Mouse (Mus musculus): ENCODE data around the gene Sfrp5.

The Sfrp5 gene

DNA sequence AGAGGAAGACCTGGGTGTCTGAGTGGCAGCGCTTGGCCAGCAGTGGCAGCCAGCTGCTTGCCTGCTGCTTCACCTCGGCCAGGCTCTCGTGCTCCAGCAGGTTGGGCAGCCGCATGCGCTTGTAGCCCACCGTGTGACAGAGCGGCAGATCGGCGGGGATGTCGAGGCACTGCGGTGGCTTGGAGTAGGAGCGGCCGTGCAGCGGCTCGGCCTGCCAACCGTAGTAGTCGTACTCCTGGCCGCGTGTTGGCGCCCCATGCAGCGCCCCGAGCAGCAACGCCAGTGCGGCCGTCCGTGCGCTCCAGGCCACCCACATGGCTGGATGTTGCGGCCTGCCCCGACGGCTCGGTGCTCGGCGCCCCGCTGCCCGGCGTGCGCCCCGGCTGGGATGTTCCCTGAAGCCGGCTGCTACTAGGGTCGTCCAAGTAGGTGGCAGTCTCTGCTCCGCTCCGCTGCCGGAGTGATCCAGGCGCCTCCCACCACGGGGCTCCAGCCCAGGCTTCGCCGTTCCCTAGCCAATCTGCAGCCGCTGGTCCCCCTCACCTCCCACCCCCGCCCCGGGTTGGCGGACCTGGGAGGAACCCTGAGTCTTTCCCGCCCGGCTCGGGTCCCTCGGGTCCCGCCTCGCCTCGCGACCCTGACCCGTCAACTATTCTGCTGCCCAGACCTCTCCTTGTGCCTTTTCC is at the start of gene Sfrp5:
Gene Sfrp5, minus strand, starts transcription at position 557 of the 686 bp plus-strand sequence.
- DNase-seq (ENCODE audit: low spot score), result no peak

DNA sequence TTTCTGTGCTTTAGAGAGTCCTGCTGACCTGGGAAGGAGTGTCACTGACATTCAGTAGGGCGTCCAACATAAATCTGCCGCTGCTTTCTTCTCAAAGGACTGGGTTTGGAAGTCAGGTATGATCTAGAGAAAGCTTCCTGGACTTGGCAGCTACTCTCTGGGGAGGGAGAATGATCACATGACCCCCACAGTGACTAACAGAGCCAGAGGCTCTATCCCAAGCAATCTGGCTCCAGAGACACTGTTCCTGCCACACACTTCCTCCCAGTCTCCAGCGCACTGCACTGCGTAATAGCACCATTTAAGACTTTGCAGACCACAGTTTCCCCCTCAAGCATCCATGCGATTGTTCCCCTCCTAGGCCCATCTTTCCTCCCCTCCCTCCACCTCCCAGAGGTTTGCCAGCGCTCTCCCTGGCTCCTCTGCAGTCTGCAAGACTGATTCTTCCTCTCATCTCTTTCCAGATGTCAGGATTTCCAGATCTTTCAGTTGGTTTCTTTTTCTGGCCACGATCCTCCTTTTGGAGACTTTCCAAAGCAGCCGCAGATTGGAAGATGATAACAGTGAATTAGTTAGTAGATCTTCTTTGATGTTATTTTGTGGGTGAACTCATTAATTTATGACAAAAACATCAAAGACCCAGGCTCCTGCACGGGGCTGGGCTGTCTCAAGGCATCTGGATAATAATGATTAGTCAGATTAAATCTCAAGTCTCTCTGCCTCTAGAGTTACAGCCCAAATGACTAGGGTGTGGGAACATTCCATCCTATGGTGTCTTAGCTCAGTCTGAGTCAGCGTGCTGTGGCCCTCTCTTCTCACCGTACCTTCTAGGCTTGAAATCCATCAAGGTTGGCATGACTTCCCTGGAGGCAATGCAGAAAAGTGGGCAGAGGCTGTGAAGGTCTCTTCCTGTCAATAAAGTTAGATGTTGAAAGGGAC is 48.2 kb upstream of the Sfrp5 start:
- no peak for DNase-seq (ENCODE audit: low spot score)

DNA sequence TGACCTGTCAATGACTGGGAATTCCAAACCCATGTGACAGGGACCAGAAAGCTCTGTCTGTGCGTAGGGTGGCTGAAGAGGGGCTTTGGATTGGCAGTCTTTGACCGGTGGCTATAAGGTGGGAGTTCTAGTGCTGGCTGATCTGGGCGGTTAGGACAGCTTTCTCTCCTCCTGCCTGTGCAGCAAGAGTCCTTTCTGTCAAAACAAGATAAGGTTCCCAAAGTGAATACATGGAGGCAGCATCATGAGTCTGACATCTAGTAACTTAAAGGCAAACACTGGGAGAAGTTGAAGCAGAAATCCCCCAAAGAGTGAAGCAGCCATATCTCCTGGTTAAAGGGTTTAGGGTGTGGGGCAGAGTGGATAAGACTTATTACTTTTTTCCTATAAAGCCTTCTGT is 45.5 kb upstream of the Sfrp5 start, which contains the start of gene Golga7b:
Gene Golga7b, plus strand, starts transcription at position 56 of the 400 bp plus-strand sequence.
- DNase-seq (ENCODE audit: low spot score), result no peak

DNA sequence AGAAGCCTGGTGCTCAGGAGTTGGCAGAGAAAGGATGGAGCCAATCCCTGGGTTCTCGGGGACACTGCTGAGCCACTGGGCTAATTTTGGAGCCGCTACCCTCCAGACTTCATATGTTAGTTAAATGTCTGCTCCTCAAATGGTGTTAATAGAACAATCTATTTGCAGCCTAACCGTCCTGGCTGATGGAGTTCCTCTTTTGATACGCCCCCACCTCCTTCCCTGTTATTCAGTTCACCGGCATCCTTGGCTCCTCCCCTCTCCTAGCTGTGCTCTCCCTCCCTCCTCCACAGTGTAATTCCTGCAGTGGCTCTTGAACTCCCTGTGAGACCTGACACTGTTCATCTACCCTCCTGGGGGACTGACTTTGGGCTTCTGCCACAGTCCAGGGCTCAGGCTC is 44.6 kb upstream of the Sfrp5 start:
- no peak for DNase-seq (ENCODE audit: low spot score)

DNA sequence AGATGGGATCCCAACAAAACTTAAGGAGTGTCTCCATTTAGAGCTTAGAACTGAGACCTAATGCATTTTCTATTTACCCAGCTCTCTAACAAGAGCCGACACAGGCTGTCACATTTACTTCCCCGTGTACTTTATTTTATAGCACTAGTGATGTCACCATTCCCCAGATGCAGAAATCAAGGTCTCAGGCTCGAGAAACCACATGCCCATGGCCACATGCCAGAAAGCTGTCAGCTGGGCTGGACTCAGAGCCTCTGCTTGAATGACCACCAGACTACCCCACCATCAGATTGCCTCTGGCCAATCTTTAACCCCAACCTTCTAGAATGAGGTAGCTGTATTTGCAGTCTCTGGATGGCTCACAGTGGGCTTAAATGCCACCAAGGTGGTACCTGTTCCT is 41.3 kb upstream of the Sfrp5 start:
- DNase-seq (ENCODE audit: low spot score), result no peak

DNA sequence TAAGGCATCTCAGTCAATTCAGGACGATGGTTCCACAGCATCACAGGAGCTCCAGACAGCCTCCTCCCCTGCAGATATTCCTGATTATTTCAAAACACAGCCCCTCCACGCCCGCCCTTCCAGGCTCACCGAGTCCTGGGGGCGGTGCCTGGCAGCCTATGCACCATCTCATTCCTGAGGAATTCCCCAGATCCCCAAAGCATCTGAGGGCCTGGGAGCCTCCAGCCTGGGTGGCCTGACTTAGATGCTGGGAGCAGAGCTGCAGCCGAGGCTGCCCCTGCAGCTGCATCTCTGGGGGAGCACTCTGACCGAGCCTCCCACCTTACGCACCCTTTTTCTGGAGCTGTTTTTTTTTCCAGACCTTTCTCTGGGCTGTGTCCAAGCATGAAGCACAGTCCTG is 38.8 kb upstream of the Sfrp5 start:
- DNase-seq (ENCODE audit: low spot score), result no peak

DNA sequence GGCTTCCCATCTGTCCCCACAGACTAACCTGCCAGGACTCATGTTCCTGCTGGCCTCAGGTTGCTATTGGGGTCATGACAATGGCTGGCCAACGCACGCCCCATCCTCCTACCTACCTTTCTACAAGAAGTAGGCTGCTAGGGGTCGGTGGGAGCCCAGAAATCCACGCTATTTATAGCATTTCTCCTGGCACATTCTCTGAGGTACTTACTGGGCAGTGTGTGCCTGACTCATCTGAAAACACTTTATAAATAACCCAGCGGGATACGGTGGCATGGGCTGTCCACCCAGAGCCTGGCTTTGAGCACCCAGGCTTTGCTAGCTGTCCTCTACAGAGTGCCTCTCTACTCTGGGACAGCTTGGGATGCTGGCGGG is 36.3 kb upstream of the Sfrp5 start:
- DNase-seq (ENCODE audit: low spot score), result no peak

DNA sequence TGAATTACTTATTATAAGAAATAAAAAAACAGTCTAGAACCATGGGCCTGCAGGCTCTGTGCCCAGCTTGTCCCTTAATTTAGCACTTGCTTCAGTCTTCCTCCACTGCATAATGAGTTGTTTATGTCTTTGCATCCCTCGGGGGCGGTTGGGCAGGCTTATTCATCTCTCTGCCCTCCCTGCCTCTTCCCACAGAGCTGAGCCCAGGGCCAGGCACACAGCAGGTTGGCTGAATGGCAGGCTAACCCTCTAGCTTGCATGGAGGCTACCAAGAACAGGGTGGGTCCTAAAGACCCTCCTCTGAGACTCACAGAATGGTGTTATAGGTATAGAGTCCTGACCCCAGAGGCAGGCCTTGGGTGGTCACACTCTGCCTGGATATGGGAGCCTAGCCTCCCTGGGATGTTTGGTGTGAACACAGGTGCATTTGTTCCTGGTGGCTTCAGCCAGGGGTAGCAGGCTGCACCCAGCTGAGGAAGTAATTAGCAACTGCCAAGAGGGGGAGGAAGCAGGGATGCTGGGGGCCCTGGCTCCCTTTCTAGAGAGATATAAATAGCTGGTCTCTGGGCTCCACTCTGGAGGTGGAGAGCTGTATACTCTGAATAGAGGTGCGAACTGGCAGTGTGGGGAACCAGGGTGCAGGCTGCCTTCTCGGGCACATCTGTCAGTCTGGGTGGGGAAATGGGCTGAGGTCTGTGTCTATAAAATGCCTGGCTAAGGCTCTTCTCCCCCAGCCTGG is 35.7 kb upstream of the Sfrp5 start:
- peak; percentile 25 for DNase-seq (ENCODE audit: low spot score)

DNA sequence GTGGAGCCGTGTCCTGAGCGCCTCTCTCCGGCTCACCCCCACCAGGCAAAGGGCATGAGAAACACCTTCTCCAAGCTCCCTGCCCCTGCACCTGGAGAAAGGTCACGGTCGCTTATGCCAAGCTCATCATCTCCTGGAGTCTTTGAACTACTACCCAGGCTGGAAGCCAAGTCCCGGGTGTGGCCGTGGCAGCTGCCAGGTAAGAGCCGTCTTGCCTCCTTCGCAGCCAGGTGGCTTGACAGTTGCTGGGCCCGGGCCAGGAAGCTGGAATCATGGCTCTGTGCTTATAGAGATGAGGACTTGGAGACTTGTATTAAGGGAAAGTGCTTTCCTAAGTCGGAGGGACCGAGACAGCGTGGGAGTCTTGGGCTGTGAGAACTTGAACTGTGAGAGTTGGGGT is 28.9 kb upstream of the Sfrp5 start:
- no peak for DNase-seq (ENCODE audit: low spot score)

DNA sequence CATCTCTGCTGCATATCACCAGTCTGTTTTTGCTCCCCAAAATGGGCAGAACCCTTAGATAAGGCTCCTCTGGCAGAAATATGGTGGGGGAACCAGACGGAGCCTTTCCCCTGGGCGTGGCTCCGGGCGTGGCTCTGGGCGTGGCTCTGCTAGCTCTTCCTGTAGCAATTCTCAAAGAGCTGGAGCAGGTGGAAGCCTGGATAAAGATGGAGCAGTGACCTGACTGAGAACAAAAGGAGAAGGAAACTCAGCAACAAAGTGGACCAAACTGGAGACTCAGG is 28.2 kb upstream of the Sfrp5 start:
- no peak for DNase-seq (ENCODE audit: low spot score)

DNA sequence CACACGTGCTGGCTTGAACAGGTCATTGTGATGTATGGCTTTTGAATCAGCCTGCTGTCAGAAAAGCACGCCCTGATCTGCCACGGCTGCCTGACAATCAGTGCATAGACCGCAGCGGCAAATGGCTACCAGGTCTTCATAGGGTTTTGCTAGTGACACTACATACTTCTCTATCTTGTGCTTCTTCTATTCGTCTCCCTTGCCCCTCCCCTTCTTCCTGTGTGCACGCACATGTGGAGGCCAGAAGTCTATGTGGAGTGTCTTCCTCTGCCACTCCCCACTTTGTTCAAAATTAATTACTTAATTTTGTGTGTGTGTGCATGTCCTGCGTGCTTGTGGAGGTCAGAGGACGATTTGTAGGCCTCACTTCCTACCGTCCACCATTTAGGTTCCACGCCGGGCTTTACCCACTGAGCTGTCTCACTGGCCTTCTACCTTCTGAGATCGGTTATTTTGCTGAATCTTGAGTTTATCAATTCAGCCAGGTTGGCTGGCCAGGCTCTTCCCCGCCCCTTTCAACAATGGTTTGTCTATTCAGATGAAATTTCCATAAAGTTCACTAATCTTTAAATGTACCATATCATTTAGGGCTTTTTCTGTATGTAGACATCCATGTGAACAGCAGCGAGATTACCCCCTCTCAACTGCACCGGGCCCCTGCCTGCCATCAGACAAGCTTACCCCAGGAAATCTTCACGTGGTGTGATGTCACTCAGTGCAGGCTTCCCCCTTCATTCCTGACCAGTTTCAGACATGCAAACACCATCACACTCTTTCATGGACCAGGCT is 27.6 kb upstream of the Sfrp5 start:
- DNase-seq (ENCODE audit: low spot score), result no peak

DNA sequence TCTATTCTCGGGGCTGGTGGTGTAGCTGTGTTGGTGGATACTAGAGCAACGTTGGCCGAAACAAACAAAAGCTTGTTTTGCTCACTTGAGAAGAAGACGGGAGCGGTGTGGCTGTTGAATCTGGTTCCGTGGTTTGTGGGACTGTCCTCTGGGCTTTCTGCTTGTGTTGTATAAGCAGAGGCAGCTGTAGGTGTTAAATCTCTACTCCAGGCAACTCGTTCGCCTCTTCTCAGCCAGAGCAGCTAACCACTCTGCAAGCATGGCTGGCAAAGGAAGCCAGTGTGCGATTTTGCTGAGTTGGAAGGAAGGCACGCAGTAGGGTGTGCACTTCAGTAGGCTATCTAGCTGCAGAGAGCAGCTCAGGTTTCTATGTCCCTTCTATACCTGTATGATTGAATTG is 24.4 kb upstream of the Sfrp5 start:
- DNase-seq (ENCODE audit: low spot score), result no peak

DNA sequence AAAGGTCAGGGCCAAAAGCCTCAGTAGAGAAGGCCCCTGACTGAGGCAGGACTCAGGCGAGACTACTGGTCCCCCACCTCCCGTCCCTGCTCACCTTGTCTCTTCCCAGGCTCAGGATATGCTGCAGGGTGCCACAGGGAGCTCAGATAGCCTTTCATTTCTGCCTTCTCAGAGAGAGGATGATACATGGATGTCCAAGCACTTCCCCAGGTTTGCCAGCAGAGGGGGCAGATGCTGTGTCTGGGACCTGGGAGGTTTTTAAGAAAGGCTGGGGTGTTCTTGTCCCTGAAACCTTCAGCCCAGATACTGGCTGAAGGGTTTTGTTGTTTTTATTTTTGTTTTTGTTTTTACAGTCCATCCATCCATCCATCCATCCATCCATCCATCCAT is 15.3 kb upstream of the Sfrp5 start:
- DNase-seq (ENCODE audit: low spot score), result peak; percentile 34

DNA sequence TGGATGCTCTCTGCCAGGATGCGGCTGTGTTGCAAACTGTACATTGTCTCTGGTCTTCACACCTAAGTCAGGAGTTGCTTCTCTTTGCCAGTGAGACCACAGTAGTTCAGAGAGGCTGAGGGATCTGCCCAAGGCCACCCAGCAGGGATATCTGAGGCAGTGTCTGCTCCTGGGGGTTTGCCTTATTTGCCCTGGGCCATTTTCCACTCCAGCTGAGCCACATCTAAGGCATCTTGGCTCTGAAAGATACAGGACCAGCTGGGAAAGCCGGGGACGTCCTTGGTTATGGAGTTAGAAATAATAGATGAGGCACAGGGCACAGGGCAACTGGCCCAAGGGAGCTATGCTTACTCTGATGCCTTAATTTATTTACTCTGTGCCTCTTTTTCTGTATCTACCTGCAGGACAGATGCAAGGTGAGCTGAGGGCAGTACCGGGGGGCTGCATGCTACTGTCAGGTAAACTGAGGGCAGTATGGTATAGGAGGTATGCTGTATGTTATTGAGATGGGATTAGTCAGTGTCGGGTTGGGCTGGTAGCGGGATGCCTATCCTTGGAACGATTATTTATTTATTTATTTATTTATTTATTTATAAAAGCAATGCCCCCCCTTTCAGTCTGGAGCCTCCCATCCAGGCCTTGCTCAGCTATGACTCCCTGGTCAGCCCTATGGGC is 14.8 kb upstream of the Sfrp5 start:
- no peak for DNase-seq (ENCODE audit: low spot score)

DNA sequence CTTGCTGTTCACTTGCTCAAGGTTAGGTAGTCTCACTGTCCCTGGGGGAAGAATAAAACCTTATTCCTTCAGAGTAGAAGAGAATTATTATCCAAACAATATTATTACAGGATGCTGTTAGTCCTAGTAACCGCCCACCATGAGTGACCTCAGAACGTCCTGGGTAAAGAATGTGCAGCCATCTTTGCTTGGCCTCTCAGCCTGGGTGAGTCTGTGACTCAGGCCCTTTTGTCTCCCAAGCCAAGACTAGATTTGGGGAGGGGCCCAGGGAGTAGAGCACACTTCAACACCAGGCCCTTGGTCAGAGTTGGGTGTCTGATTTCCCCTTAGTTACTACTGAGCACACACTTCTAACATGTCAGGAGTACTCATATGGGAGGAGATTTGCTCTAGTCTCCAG is 12.5 kb upstream of the Sfrp5 start:
- DNase-seq (ENCODE audit: low spot score), result no peak

DNA sequence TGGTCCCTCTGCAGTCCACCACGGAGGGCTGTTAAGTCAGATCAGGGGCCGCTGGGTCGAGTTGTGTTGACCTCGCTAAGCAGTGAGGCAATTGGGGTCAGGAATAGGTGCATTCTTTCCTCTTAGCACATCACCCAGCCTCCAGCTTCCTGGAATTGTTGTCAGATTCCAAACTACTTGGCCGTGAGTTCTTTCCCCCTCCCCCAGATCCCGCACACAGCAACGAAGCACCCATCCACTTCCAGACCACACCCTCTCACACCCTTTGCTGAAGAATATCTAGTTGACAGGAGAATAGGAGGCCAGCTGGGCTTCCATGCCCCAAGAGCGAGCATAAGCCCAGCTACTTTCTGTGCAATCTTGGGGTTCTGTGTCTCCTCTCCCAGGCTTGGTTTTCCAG is 9.9 kb upstream of the Sfrp5 start:
- DNase-seq (ENCODE audit: low spot score), result no peak

DNA sequence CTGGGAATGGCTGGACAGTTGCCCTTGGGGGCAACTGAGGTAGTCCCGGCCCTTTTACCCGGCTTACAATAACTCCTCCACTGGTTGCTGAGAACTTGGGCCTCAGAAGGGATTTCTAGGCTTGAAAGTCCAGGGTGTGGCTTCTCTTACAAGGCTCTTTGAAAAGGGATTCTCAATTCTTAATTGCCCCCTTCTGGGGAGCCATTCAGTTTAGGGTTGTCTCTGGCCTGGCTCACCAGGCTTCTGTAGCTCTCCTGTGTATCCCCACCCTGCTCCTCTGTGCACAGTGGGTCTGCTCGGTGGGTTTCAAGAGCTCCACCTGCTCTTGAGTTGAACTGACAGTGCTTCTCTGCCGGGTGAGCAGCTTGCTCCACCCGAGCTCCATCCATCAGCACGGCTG is 7.9 kb upstream of the Sfrp5 start:
- no peak for DNase-seq (ENCODE audit: low spot score)

DNA sequence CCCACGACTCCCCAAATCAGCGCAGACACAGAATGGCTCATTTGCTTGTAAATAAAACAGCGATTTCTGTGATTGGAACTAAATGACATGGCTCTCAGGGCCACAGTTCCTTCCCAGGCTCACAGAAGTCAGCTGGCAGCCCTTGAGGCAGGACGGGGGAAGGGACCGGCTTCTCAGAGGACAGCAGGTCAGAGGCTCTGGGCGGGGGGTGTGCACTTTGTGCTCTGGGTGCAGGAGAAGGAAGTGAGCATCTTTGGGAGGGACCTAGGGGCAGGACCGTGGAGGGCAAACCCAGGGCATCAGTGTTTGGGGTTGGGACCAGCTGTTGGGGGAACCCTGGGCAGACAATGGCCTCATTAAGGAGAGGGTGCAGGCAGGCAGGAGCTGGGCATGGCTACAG is 7.4 kb upstream of the Sfrp5 start:
- no peak for DNase-seq (ENCODE audit: low spot score)

DNA sequence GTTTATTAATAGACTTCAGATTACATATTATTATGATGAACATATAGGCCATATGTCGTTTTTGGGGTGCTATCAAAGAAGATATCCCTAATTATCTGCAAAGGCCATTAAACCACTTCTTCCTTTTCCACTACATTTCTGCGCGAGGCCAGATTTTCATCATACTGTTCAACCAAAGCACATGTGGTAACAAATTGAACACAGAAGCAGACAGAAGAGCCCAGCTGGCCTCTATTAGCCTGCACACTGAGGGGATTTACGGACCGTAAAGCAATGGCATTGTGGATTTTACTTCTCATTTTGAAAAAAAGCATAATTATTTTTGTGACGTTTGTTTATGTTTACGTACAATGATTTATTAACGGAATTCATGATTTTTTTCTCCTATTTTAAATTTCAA is 3.1 kb upstream of the Sfrp5 start:
- no peak for DNase-seq (ENCODE audit: low spot score)

DNA sequence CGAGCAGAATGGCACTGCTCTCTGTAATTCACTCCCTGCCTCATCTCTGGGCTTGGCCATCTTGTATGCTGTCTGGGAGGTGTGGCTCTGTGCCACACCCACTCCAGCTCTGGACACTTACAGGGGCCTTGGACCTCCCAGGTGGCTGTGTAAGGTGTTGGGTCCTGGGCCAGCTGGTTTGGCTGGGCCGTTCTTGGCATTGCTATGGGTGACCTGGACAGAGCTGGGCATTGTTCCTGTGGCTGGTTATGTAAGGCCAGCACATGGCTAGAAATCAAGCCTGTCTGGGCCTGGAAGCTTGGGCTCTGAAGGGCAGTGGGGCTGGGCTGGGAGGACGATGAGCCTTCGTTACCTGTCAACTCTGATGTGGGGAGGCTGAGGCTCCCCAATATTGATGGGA is 2.3 kb upstream of the Sfrp5 start:
- DNase-seq (ENCODE audit: low spot score), result no peak

DNA sequence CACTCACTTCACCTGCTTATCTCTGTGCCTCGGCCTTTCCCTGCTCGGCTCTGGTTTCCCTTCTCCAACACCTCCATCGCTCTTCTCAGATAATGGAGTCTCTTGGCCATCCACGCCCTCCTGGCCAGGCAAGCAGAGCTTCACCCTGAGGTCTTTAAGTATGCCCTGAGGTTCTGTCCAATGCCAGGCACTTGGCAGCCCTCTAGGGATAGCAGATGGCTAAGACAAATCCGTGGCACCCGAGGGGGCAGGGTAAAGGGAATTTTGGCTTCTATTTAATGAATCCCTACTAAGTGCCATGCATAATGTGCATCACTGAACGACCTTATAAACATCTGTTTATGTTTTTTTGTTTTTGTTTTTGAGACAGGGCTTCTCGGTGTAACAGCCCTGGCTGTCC is 415 bp upstream of the Sfrp5 start:
- no peak for DNase-seq (ENCODE audit: low spot score)

DNA sequence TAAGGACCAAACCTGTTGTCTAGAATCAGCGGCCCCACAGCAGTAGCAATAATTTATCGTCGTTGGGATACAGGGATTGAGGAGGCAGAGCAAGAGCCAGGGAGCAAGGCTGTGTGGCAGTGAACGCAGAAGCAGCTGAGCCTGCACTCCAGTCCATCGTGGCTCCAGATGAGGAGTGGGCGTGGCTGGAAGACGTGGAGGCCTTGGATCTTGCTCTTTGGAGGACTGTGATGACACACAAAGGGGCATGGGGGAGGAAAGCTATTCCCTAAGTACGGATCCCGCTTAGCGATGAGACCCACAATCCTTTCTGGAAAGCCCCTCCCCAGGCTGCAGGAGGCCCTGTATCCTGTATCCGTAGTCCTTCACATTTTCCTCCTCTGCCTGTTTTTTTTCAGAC is 4.0 kb downstream of the Sfrp5 start:
- DNase-seq (ENCODE audit: low spot score), result no peak

Measured in layer of hippocampus, adult 11-12 months (tissue).